Comparison of ENCODE assay signal across 8 mouse cellular contexts in the genomic region with DNA sequence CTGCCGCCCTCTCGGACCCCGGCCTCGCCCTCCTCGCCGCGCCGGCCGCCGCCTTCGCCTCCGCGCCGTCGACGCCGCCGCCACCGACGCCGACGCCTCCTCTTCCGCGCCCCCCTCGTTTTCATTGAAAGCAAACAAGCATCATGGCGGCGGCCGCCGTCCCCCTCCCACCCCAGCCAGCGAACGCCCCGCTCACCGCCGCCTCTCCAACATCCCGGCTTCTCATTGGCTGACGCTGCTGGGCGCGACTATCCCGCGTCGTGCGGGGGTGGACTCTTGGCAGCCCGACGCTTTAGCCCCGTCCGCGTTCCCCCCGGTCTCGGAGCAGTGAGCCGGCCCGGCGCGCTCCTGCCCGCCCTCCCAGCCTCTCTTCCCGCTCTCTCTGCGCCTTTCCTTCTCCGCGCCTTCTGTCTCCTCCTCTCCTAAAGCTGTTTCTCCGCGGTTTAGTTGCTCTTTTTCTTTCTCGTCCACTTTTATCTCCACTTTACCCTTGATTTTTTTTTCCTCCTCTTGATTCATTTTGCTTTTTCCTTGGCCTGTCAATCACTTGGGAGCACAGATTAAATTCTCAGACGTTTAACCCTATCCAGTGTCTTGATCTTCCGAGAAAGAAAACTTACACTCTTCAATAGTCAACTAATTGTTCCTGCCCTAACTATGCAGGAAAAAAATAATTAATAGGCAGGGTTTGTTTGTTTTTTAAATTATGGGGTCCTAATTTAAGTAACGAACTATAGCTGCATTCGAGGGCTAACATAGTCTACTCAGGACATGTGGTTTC. TPM values are rescaled to one million over a fixed set of nuclear protein-coding genes. Genes with fewer than 3 reads are reported as not detected.
DNase-seq lines count a peak whose midpoint lies in the region; ATAC-seq and TF ChIP-seq lines count a peak whose summit lies in the region.

A gene (minus strand): TSS at position 169 of the 781 bp plus-strand sequence.

- TF ChIP-seq POLR2A in cortical plate, adult 2 months (IDR thresholded peaks at IDR 0.05; ENCODE audit: extremely low read depth, insufficient read depth, low read length) = peak; percentile 22; the same call in 1 of the 2 replicates

- peaks cover 14% of the 10 kb centered on the region for H3K36me3 ChIP-seq in megakaryocyte, embryonic 14.5 days (replicated peaks; ENCODE audit: low read length)

- TF ChIP-seq CTCF in cortical plate, adult 2 months (IDR thresholded peaks at IDR 0.05; ENCODE audit: extremely low read depth, insufficient read depth, low read length) = no peak

- H3K4me1 ChIP-seq in cortical plate, adult 2 months (ENCODE audit: control insufficient read depth, insufficient read depth, low read length) = peaks cover 1% of the 10 kb centered on the region; the same call in 1 of the 2 replicates
- H3K4me1 ChIP-seq in megakaryocyte, embryonic 14.5 days = peaks cover 46% of the 10 kb centered on the region

- no peaks in the 10 kb centered on the region for H3K27me3 ChIP-seq in megakaryocyte, embryonic 14.5 days (replicated peaks)

- H3K27ac ChIP-seq in cortical plate, adult 2 months (ENCODE audit: insufficient read depth, low read length) = peak within 1 kb of the TSS; percentile 93

- peak; percentile 96 for ATAC-seq in activated CD4-positive, CD25-positive, alpha-beta regulatory T cell, adult 4 months

- no peaks in the 10 kb centered on the region for H3K9me3 ChIP-seq in megakaryocyte, embryonic 14.5 days

- DNase-seq in gastrocnemius, adult 8-10 months (ENCODE audit: low spot score in 2 of 2) = peak; percentile 94
- DNase-seq in hindlimb bud, embryonic 11.5 days (ENCODE audit: extremely low spot score, low read depth, low spot score) = peak; percentile 88
- DNase-seq in left cerebral cortex, adult 8-10 months (ENCODE audit: low spot score in 2 of 2) = peak; percentile 87 to 96
- peak; percentile 99 for DNase-seq in right cerebral cortex, postnatal 10 days (ENCODE audit: low spot score in 2 of 2)
- peak; percentile 95 for DNase-seq in urinary bladder, postnatal 25 days (ENCODE audit: low spot score)

- peak within 1 kb of the TSS; percentile 89 for H3K4me3 ChIP-seq in cortical plate, adult 2 months (ENCODE audit: insufficient read depth, low read length)
- peak within 1 kb of the TSS; percentile 99 for H3K4me3 ChIP-seq in megakaryocyte, embryonic 14.5 days (replicated peaks)

RNA-seq across cellular contexts. Expression of the gene that starts here (rescaled TPM):
- 10 to 100 TPM; 25.8 to 30.9 TPM for polyA plus RNA-seq in activated CD4-positive, CD25-positive, alpha-beta regulatory T cell, adult 4 months (2017; shearing (Covaris generic))
- 24.4 and 27.4 TPM in 2 replicates for polyA plus RNA-seq in cortical plate, adult 2 months (2012; rRNA removed)
- total RNA-seq in gastrocnemius, adult 8-10 months (2022) = 10 to 100 TPM in 2 of 4 experiments, 1 to 10 TPM in 2; 7.9 to 14.0 (median 9.8) TPM
- total RNA-seq in left cerebral cortex, adult 8-10 months (2022) = 10 to 100 TPM; 45.5 to 58.3 (median 52.1) TPM
- polyA plus RNA-seq in megakaryocyte, embryonic 14.5 days (2012; ENCODE audit: insufficient read depth, low replicate concordance) = 2.2 and 3.4 TPM in 2 replicates

Comparison
In these comparisons a context has a peak if more than half of its experiments do, and no peak if none do; other contexts are left out.
1. Peak in every context shown above with its lines: DNase-seq, ATAC-seq, H3K4me3 ChIP-seq and H3K27ac ChIP-seq.